Mouse (Mus musculus) cortical plate, adult 2 months (tissue): ENCODE measurements around the gene Kcnj6. TPM values are rescaled to one million over a fixed set of nuclear protein-coding genes. Genes with fewer than 3 reads are reported as not detected.

Experiments used
- H3K27ac ChIP-seq: fragments of 200-500 bp; 2 replicates; pipeline ENCODE4 v1.5.1; 2012; ENCODE audit warnings: low read length, control low read depth, inconsistent platforms; ENCODE audit not compliant: insufficient read depth
- H3K4me1 ChIP-seq: fragments of 200-500 bp; 2 replicates; pipeline ENCODE4 v1.6.1; 2011; ENCODE audit warnings: low read length; ENCODE audit not compliant: control insufficient read depth, insufficient read depth
- H3K4me3 ChIP-seq: fragments of 200-500 bp; 2 replicates; pipeline ENCODE4 v1.5.1; 2011; ENCODE audit warnings: mild to moderate bottlenecking, low read length, control low read depth; ENCODE audit not compliant: insufficient read depth
- CTCF ChIP-seq: fragments of 200-500 bp; IDR thresholded peaks from 2 replicates; pipeline ENCODE4 v1.5.1; 2011; ENCODE audit warnings: mild to moderate bottlenecking, control low read depth, low read length; ENCODE audit not compliant: insufficient read depth; ENCODE audit errors: extremely low read depth
- POLR2A ChIP-seq: fragments of 200-500 bp; IDR thresholded peaks from 2 replicates; pipeline ENCODE4 v1.6.1; 2011; ENCODE audit warnings: mild to moderate bottlenecking, low read length, control low read depth; ENCODE audit not compliant: insufficient read depth; ENCODE audit errors: extremely low read depth
- polyA plus RNA-seq: library from polyadenylated mRNA; depleted of rRNA; stranded (reverse); fragments of >200 nt; gene quantifications from 2 replicates; pipeline ENCODE4 v1.2.3, GENCODE M21; 2012

Kcnj6 gene
- polyA plus RNA-seq, 1 experiment, result 20.4 TPM

DNA sequence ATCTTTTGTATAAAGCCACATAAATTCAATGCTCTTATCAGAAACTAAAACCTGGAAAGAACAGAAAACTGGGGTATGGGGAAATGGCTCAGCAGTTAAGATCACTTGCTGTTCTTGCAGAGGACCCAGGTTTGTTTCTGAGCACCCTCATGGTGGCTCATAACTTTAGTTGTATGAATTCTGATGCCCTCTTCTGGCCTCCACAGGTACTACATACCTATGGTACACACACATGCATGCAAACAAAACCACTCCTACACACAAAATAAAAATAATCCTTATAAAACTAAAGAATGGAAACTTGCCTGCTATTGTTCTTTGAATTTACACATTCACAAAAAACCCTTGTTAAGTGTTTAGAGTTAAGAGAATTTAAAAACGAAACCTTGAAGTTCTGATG lies 131.7 kb downstream of the Kcnj6 start:
- Histone ChIP-seq H3K4me3 (no peak overlapping the region), H3K4me1 (peaks cover 10% of the 10 kb centered on the region), H3K27ac (no peak overlapping the region)
- no peak for TF ChIP-seq CTCF
- no peak for TF ChIP-seq POLR2A

DNA sequence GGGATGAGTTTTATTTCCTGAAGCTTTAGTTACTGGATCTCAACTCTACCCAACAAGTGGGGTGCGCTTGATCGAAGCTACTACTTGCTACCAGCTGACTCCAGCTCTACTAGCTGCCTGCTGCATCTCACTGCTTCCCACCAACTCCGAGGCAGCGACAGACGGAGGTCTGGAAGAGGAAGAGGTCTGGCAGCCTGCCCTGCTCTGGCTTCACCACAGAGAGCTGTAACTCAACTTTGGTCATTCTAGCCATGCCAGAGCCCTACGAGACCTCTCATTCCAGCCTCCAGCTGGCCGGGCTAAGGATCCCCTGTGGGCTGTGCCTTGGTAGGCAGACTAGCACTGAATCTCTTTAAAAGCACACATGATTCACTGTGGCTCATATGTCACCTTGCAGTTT lies 132.4 kb downstream of the Kcnj6 start:
- no peak overlapping the region for H3K27ac ChIP-seq
- H3K4me3 ChIP-seq, result no peak overlapping the region
- no peak for TF ChIP-seq POLR2A
- no peak for TF ChIP-seq CTCF
- peaks cover 11% of the 10 kb centered on the region for H3K4me1 ChIP-seq

DNA sequence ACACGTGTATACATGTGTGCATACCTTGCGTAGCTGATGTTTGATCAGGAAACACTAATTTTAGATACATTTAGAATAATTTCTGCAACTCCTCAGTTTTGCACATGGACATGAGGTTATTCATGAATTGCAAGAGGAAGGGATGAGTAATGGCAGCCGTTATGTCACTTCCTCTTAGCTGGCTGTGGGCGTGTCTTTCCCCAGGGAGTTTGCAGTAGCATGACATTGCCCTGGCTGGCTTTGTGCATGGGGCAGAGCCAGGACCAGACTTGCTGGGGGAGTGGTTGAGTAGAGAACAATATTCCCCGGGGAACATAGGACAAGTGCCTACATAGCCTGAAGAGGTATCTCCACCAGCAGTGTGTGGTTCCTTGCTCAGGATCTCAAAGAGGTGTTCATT lies 134.0 kb downstream of the Kcnj6 start:
- Histone ChIP-seq H3K4me1 (peaks cover 5% of the 10 kb centered on the region), H3K27ac (no peak overlapping the region), H3K4me3 (no peak overlapping the region)
- no peak for TF ChIP-seq CTCF

- Histone ChIP-seq H3K4me3 (no peak overlapping the region), H3K27ac (no peak overlapping the region), H3K4me1 (peaks cover 12% of the 10 kb centered on the region)
- TF ChIP-seq POLR2A (no peak), CTCF (no peak)
Observed at GRCm38 (mm10) chr16:94855990-94856389, 141.5 kb downstream of the Kcnj6 start.

GRCm38 (mm10) chr16:94852407-94853160 lies 144.9 kb downstream of the Kcnj6 start:
- no peak overlapping the region for H3K27ac ChIP-seq
- TF ChIP-seq POLR2A (no peak), CTCF (no peak)
- H3K4me3 ChIP-seq, result no peak overlapping the region
- H3K4me1 ChIP-seq, result peaks cover 10% of the 10 kb centered on the region

GRCm38 (mm10) chr16:94850393-94850792 lies 147.1 kb downstream of the Kcnj6 start:
- peaks cover 10% of the 10 kb centered on the region for H3K4me1 ChIP-seq
- no peak overlapping the region for H3K4me3 ChIP-seq
- H3K27ac ChIP-seq, result no peak overlapping the region
- TF ChIP-seq POLR2A (no peak), CTCF (no peak)

DNA sequence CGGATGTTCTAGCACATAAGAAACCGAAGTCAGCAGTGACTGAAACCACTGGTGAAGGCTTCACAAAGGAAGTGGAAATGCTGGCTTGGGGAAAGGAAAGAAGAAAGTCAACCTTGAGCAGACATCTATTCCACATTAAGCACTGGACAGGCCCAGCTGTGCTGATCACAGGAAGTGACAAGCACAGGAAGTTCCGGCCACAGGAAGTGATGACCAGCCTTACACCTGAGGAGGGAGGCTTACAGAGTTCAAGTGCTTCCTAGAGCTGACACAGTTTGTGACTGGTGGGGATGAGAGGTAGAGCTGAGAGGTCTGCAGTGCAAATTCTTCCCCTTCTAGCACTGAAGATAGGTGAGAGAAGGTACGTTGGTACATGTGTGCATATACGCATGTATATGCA lies 151.5 kb downstream of the Kcnj6 start:
- H3K27ac ChIP-seq, result no peak overlapping the region
- TF ChIP-seq POLR2A (no peak), CTCF (no peak)

GRCm38 (mm10) chr16:94844769-94845168 lies 152.7 kb downstream of the Kcnj6 start:
- Histone ChIP-seq H3K4me1 (peaks cover 3% of the 10 kb centered on the region; the same call in 1 of the 2 replicates), H3K27ac (no peak overlapping the region), H3K4me3 (no peak overlapping the region)
- TF ChIP-seq CTCF (no peak), POLR2A (no peak)

More for the DNA sequence above, 151.5 kb downstream of the Kcnj6 start:
- H3K4me1 ChIP-seq, result peaks cover 3% of the 10 kb centered on the region; the same call in 1 of the 2 replicates
- no peak overlapping the region for H3K4me3 ChIP-seq

DNA sequence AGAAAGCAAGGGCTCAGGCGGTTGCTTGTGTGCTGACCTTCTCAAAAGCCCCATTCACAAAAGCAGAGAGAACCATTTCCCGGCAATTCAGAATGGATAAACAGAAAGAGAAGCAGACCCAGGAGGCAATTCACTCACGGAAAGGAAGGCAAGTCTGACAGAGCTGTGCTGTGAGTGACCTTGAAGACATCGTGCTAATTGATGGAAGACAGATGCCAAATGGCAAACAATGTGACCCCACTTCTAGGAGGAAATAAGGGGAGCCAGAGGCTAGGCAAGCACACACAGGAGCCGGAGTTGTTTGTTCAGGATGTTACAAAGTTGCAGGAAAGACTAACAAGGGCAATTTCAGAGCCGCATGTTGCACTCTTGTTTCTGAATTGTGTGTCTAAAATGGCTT lies 158.1 kb downstream of the Kcnj6 start:
- no peak overlapping the region for H3K27ac ChIP-seq

DNA sequence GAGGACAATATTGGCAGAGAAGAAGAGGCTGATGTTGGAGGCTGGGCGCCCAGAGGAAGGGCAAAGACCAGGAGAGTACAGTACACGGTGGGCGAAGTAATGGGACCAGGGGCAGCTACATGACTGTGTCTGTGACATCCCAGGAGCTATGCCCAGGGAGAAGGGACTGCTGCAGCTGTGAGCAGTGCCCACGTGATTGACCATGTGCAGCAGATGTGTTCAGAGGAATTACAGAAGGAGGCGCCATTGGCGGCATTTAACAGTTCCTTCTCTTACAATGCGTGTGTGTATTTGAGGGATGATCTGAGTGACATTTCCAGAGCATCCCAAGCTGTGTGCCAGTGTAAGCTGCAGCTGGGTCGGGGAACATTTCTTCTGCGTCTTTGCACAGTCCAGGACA lies 159.6 kb downstream of the Kcnj6 start:
- Histone ChIP-seq H3K4me1 (peaks cover 4% of the 10 kb centered on the region; the same call in 1 of the 2 replicates), H3K4me3 (no peak overlapping the region), H3K27ac (no peak overlapping the region)
- TF ChIP-seq POLR2A (no peak), CTCF (no peak)

More for the DNA sequence above, 158.1 kb downstream of the Kcnj6 start:
- no peak for TF ChIP-seq POLR2A
- TF ChIP-seq CTCF, result no peak
- no peak overlapping the region for H3K4me3 ChIP-seq
- H3K4me1 ChIP-seq, result peaks cover 4% of the 10 kb centered on the region; the same call in 1 of the 2 replicates

GRCm38 (mm10) chr16:94834502-94834901 lies 163.0 kb downstream of the Kcnj6 start:
- Histone ChIP-seq H3K27ac (no peak overlapping the region), H3K4me1 (peaks cover 4% of the 10 kb centered on the region; the same call in 1 of the 2 replicates), H3K4me3 (no peak overlapping the region)
- TF ChIP-seq CTCF (no peak), POLR2A (no peak)
